Mouse (Mus musculus): ENCODE results near the gene Tmem72.

Tmem72 gene

GRCm38 (mm10) chr6:116716666-116717065 lies at the start of gene Tmem72:
Gene Tmem72 (minus strand): TSS chr6:116716913.
- DNase-seq = no peak

DNA sequence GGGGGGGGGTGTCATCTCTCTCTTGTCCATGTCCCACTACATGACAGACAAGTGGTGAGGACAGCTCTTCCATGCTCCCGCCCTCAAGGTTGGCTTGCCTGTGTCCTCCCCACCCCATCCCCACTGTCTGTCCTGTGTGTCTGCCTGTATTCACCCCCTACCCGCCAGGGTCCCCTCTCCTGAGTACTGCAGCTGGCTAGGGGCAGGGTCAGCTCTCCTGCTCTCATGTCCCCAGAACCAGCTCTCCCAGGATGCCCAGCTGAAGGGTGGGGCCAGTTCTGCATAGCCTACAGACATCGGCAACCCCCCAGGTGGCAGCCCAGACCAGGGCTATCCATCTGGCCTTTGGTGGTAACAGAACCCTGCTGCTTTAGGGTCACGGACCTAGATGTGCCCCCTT lies 47.8 kb upstream of the Tmem72 start:
- no peak for DNase-seq

DNA sequence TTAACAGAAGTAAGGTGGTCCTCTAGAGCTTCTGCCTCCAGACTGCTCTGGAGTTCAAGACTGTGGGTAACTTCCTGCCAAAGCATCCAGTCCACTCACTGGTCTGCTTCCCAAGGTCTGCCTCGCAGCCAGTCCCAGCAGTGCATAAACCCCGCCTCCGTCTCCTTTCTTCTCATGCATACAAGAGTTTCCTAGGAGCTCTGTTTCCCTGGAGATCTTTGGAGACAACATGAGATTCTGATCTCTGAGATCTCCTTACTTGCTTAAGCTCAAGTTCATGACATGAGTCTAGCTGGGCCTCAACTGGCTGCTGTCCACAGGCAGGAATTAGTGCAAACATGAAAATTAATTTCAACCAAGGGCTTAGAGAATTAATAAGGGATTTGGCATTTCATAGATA lies 45.6 kb upstream of the Tmem72 start:
- no peak for DNase-seq

GRCm38 (mm10) chr6:116760181-116760580 lies 43.5 kb upstream of the Tmem72 start:
- DNase-seq = no peak

- no peak for DNase-seq
Measured at GRCm38 (mm10) chr6:116756364-116756763, 39.7 kb upstream of the Tmem72 start.

GRCm38 (mm10) chr6:116738046-116738445 lies 21.3 kb upstream of the Tmem72 start:
- DNase-seq = no peak

GRCm38 (mm10) chr6:116735361-116735760 lies 18.6 kb upstream of the Tmem72 start:
- DNase-seq = no peak

- no peak for DNase-seq
Measured at GRCm38 (mm10) chr6:116733577-116733976, 16.9 kb upstream of the Tmem72 start.

- DNase-seq = no peak
Measured at GRCm38 (mm10) chr6:116724489-116725160, 7.9 kb upstream of the Tmem72 start.

- no peak for DNase-seq
Measured at GRCm38 (mm10) chr6:116718920-116719319, 2.2 kb upstream of the Tmem72 start.

DNA sequence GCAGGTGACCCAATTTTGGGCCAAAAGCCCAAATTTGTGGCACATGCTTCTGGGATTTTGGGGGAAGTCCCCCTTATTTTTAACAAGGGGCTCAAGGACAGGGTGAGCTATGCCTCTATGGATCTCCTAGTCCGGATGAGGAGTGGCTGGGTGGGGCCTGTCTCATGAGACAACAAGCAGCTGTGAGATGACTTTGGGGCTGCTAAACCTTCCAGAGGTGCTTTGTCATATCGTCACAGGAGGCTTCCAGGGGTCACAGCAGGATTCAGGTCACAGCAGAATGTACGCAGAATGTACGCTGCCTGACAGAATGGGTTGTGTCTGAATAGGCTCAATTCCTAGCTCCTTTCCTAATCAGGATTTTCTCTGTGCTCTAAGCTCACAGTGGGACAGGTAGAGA lies 1.6 kb upstream of the Tmem72 start:
- no peak for DNase-seq

- DNase-seq = no peak
Measured at GRCm38 (mm10) chr6:116717851-116718250, 1.1 kb upstream of the Tmem72 start.

GRCm38 (mm10) chr6:116715166-116715565 lies 1.5 kb downstream of the Tmem72 start:
- DNase-seq = no peak

- no peak for DNase-seq
Measured at GRCm38 (mm10) chr6:116714576-116714975, 2.1 kb downstream of the Tmem72 start.

- no peak for DNase-seq
Measured at GRCm38 (mm10) chr6:116713966-116714365, 2.7 kb downstream of the Tmem72 start.

GRCm38 (mm10) chr6:116712503-116712902 lies 4.2 kb downstream of the Tmem72 start:
- no peak for DNase-seq

DNA sequence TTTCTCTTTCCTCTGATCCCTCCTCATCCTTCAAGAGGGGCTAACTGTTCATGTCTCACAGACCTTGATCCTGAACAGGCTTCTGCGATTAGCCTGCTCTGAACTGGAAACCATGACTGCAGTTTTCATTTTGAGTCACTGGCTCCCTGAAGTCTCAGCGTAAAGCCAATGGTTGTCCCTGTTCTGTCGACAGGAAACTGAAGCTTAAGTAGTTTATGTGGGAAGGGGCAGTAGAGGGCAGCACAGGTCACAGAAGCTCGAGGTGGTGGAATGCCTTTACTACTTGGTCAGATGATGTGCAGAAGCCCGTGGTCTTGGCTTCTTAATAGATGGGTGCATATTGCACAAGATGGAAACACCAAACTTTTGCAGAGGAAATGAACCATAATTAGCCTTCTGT lies 4.7 kb downstream of the Tmem72 start:
- DNase-seq = no peak

- DNase-seq = no peak
Measured at GRCm38 (mm10) chr6:116704320-116704719, 12.4 kb downstream of the Tmem72 start.

- no peak for DNase-seq
Measured at GRCm38 (mm10) chr6:116700821-116701220, 15.9 kb downstream of the Tmem72 start.

GRCm38 (mm10) chr6:116697896-116698425 lies 18.8 kb downstream of the Tmem72 start:
- DNase-seq = no peak

GRCm38 (mm10) chr6:116697413-116697812 lies 19.3 kb downstream of the Tmem72 start:
- no peak for DNase-seq

- DNase-seq = no peak
Measured at GRCm38 (mm10) chr6:116694346-116694745, 22.4 kb downstream of the Tmem72 start.

- no peak for DNase-seq
Measured at GRCm38 (mm10) chr6:116693639-116694038, 23.1 kb downstream of the Tmem72 start.

DNA sequence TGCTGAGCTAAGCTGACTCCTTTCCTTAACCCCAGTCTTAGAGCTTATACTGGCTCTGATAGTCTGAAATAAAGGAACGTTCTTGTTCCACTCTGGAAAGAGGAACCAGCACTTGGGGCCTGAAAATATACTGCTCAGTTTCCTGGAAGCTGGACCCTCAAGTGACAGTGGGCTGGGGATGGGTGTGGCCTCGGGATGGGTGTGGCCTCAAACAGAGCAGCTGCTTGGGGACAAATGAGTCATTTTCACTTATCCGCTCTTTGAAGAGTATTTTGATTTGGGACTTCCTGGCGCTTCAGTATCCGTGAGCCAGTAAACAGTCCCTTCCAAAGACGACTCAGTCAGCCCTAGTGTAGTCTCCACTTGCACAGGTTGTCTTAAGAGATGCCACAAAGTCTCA lies 34.4 kb downstream of the Tmem72 start:
- no peak for DNase-seq

Data from cerebellum, adult 8-10 months (tissue).